Mouse (Mus musculus) ES-Bruce4 (cell line): ENCODE data around the gene Rab11fip3. TPM values are rescaled to one million over a fixed set of nuclear protein-coding genes. Genes with fewer than 3 reads are reported as not detected.

Experiments
- H3K27ac ChIP-seq: 2 replicates; pipeline ENCODE4 v1.5.1; 2012; ENCODE audit warnings: low read length, inconsistent platforms; ENCODE audit not compliant: insufficient read depth
- H3K27me3 ChIP-seq: 2 replicates; pipeline ENCODE4 v1.6.1; 2012; ENCODE audit warnings: mild to moderate bottlenecking, low read length, inconsistent platforms; ENCODE audit not compliant: control insufficient read depth, poor library complexity, insufficient read depth, severe bottlenecking
- H3K36me3 ChIP-seq: 2 replicates; pipeline ENCODE4 v1.6.1; 2012; ENCODE audit warnings: inconsistent platforms, mild to moderate bottlenecking, low read length, moderate library complexity; ENCODE audit not compliant: control insufficient read depth, poor library complexity, insufficient read depth, severe bottlenecking
- H3K4me1 ChIP-seq: one replicate; pipeline ENCODE4 v1.8.1; 2011; ENCODE audit warnings: low read length; ENCODE audit not compliant: control insufficient read depth, insufficient read depth
- H3K4me3 ChIP-seq: 2 replicates; pipeline ENCODE4 v1.5.1; 2011; ENCODE audit warnings: low read depth, mild to moderate bottlenecking, low read length
- H3K9ac ChIP-seq: 2 replicates; pipeline ENCODE4 v1.6.1; 2012; ENCODE audit warnings: low read depth, mild to moderate bottlenecking, inconsistent platforms; ENCODE audit not compliant: poor library complexity, severe bottlenecking
- H3K9me3 ChIP-seq: replicated peaks from 2 replicates; pipeline ENCODE4 v1.6.1; 2012; ENCODE audit warnings: mild to moderate bottlenecking, low read length, inconsistent platforms; ENCODE audit not compliant: control insufficient read depth, poor library complexity, insufficient read depth, severe bottlenecking
- CTCF ChIP-seq: IDR thresholded peaks from one replicate; pipeline ENCODE4 v1.8.1; 2011; ENCODE audit warnings: low read depth, low read length
- EP300 ChIP-seq: IDR thresholded peaks from 2 replicates; pipeline ENCODE4 v1.6.1; 2011; ENCODE audit warnings: low read depth, low read length; ENCODE audit not compliant: insufficient read depth
- POLR2A ChIP-seq: IDR thresholded peaks from one replicate; pipeline ENCODE4 v1.8.1; 2011; ENCODE audit warnings: low read length; ENCODE audit not compliant: insufficient read depth
- polyA plus RNA-seq: library from polyadenylated mRNA; stranded (reverse); fragments of >200 nt; gene quantifications from 2 replicates; pipeline ENCODE4 v1.2.4, GENCODE M21; 2011; ENCODE audit warnings: low read depth; ENCODE audit not compliant: missing spikeins, insufficient read depth, insufficient read length

Gene Rab11fip3
- polyA plus RNA-seq, 1 experiment: 27.5 TPM

DNA sequence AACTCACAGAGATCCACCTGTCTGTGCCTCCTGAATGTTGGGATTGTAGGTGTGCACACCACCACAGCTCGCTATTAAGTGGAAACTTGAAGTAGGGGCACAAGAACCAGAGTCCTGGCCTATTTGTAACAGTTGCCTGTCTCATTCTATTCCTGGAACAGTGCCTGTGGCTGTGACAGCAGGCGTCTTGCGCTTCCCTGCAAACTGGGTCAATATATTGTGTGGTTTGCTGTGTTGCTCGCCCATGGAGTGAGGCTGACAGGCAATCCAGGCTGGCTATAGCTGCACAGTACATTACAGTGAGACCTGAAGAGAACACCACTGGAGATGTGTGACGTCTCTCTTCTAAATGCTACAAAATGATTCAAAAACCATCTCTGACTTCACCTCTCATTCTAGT is 37.8 kb downstream of the Rab11fip3 start:
- Histone ChIP-seq H3K9me3 (no peaks in the 10 kb centered on the region), H3K36me3 (no peaks in the 10 kb centered on the region), H3K9ac (no peak overlapping the region), H3K27ac (no peak overlapping the region), H3K27me3 (no peaks in the 10 kb centered on the region), H3K4me3 (no peak overlapping the region), H3K4me1 (no peaks in the 10 kb centered on the region)
- no peak for TF ChIP-seq CTCF
- TF ChIP-seq POLR2A: no peak

DNA sequence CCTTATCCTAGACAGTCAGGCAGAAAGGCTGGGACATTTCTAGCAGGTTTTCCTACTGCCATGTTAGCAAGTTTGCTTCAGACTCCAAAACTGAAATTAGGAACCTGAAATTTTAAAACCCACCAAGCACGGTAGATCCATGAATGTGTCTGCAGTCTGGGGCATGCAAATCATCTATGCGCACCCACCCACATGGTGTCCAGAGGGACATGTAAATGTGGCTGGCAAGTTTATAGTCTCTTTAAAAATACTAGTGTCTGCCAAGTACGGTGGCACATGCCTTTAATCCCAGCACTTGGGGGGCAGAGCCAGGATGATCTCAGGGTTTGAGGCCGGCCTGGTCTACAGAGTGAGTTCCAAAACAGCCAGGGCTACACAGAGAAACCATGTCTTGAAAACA is 41.1 kb downstream of the Rab11fip3 start:
- TF ChIP-seq EP300: no peak
- TF ChIP-seq CTCF: no peak
- TF ChIP-seq POLR2A: no peak
- Histone ChIP-seq H3K9me3 (no peaks in the 10 kb centered on the region), H3K27me3 (no peaks in the 10 kb centered on the region), H3K4me1 (no peaks in the 10 kb centered on the region), H3K27ac (no peak overlapping the region), H3K36me3 (no peaks in the 10 kb centered on the region), H3K4me3 (no peak overlapping the region), H3K9ac (no peak overlapping the region)

DNA sequence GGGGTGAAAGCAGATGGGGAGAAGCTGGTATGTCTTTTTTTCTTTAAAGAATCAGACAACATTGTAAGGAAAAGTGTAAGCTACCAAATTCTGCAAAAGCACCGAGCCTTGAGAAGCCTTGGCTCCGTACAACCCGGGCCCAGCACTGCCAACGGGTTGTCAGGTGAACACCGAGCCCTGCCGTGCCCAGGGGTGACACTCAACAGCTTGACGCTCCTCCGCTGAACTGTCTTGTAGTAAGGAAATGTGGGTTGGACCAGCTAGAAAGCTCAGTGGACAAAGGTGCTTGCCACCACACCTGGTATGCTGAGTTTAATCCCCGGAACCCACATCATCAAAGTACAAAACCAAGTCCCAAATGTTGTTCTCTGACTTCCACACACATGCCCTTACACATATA is 44.7 kb downstream of the Rab11fip3 start:
- Histone ChIP-seq H3K4me3 (no peak overlapping the region), H3K27me3 (no peaks in the 10 kb centered on the region), H3K36me3 (no peaks in the 10 kb centered on the region), H3K9me3 (no peaks in the 10 kb centered on the region), H3K9ac (no peak overlapping the region), H3K4me1 (no peaks in the 10 kb centered on the region), H3K27ac (no peak overlapping the region)
- no peak for TF ChIP-seq CTCF
- no peak for TF ChIP-seq EP300

DNA sequence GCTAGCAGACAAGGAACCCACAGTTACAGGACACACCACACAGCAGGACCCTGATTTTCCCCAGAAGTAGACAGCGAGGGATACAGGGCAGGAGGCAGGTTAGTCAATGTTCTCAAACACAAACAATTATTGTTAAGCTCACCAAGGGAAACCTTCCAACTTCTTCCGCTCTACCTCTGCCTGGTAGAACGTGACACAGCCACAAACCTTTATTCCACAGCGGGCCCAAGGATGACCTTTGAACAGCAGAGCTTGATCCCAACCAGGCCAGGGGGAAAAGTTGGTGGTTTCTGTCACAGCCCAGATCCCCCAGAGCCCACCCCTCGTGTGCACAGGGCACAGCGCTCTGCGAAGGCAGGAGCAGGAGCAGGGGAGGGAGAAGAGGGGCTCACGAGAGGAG is 45.4 kb downstream of the Rab11fip3 start:
- H3K36me3 ChIP-seq: no peaks in the 10 kb centered on the region

DNA sequence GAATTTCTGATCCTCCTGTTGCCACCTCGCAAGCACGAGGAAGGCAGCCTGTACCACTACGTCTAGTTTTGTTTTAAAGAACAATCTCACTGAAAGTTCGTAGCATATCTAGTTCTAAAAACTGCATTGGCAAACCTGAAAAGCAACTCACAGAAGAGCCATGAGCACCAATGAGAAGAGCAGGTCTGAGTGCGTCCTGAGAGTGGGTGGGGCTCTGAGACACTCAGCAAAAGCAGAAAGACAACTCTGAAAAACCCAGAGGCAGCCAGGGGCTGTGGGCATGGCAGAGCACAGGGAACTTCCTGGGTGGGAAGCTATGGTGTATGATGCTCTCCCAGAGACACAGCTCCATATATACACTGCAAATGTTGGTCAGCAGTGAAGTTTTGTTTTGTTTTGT is 46.2 kb downstream of the Rab11fip3 start:
- no peaks in the 10 kb centered on the region for H3K4me1 ChIP-seq
- H3K4me3 ChIP-seq: no peak overlapping the region
- no peaks in the 10 kb centered on the region for H3K36me3 ChIP-seq
- TF ChIP-seq CTCF (no peak), POLR2A (no peak), EP300 (no peak)
- no peak overlapping the region for H3K27ac ChIP-seq
- H3K9me3 ChIP-seq: no peaks in the 10 kb centered on the region
- H3K27me3 ChIP-seq: no peaks in the 10 kb centered on the region
- no peak overlapping the region for H3K9ac ChIP-seq

More for the DNA sequence above, 45.4 kb downstream of the Rab11fip3 start:
- H3K4me3 ChIP-seq: no peak overlapping the region
- TF ChIP-seq POLR2A (no peak), EP300 (no peak), CTCF (no peak)
- H3K9me3 ChIP-seq: no peaks in the 10 kb centered on the region
- H3K27me3 ChIP-seq: no peaks in the 10 kb centered on the region
- no peak overlapping the region for H3K9ac ChIP-seq
- H3K27ac ChIP-seq: no peak overlapping the region
- no peaks in the 10 kb centered on the region for H3K4me1 ChIP-seq

DNA sequence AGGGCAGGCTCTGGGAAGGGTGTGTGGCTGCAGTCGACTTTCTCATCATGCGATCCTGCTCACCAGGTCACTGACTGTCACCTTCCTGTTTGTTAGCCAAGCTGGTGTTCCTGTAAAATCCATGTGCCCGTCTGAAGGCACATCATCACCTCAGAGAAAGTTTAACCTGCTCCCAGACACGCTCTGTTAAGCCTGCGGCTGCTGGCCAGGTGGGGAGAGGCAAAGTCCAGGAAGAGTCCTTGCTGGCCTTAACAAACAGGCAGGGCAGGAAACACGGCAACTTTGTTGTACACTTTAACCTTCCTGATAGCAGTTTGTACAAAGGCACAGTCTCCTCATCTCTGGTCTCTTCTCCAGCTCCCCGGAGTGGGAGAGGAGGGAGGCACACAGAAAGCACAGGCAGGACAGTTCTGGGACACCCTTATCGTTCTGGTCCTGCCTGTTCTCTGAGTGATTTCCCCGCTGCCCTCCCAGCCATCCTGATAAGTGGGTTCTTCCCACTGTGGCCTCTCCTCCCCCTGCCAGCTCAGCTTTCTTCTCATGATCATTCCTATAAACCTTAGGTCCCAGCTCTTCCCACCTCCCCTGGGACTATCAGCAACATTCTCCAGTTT is 47.5 kb downstream of the Rab11fip3 start:
- Histone ChIP-seq H3K27me3 (no peaks in the 10 kb centered on the region), H3K36me3 (no peaks in the 10 kb centered on the region), H3K27ac (no peak overlapping the region), H3K4me3 (no peak overlapping the region), H3K9me3 (no peaks in the 10 kb centered on the region), H3K9ac (no peak overlapping the region), H3K4me1 (no peaks in the 10 kb centered on the region)
- TF ChIP-seq EP300 (no peak), POLR2A (no peak), CTCF (no peak)
